Mouse (Mus musculus): ENCODE data around the gene Lrrk1.

DNA sequence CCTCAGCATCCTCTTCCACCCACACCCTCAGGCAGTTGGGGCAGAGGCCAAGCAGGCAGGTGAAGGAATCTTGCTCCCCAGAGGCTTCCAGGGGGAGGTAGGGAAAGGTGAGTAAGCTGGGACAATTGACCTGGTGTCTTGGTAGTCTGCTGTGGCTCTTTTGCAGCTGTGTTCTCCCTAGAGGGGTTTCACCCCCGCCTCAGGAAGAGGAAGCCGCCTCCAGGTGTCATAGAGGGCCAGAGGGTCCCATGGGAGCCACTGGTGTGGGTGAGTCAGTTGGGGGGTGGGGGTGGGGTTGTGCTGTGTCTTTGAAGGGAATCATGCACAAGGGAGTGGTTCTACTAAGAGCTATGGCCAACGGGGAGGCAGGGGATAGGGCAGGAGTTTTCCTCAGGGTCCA lies 193.6 kb downstream of the Lrrk1 start:
- TF ChIP-seq EP300 (IDR thresholded peaks at IDR 0.05; ENCODE audit: low read depth), result no peak
- no peak for TF ChIP-seq CTCF (IDR thresholded peaks at IDR 0.05; ENCODE audit: low read depth)

Data from liver, postnatal 0 days (tissue).